11 mouse cellular contexts compared by ENCODE assay signal in genomic region chr1:168426900-168427299, GRCm38 (mm10). TPM values are rescaled to one million over a fixed set of nuclear protein-coding genes. Genes with fewer than 3 reads are reported as not detected.
A peak's percentile ranks its signal among the peaks of the same experiment; 100 is the strongest.
DNase-seq lines count a peak whose midpoint lies in the region; ATAC-seq and TF ChIP-seq lines count a peak whose summit lies in the region.
"Had no signal": no experiment of that assay in that cellular context is flagged by ENCODE, and none has a peak within 500 bp of the region (broad histone marks: within the 10 kb centered on the region; RNA-seq: fewer than 3 reads in every experiment).

No protein-coding gene starts in this region.

- H3K27ac ChIP-seq in kidney, adult 2 months (ENCODE audit: insufficient read depth, low read depth, low read length), result peak overlapping the region; percentile 90
- peak overlapping the region; percentile 63; the same call in 1 of the 2 replicates for H3K27ac ChIP-seq in embryonic facial prominence, embryonic 12.5 days
- H3K27ac ChIP-seq in hindbrain, embryonic 11.5 days (ENCODE audit: low read depth, low read length), result peak overlapping the region; percentile 27; the same call in 1 of the 2 replicates
- peak overlapping the region; percentile 72 for H3K27ac ChIP-seq in midbrain, embryonic 13.5 days

- no peaks in the 10 kb centered on the region for H3K9me3 ChIP-seq in embryonic facial prominence, embryonic 12.5 days
- no peaks in the 10 kb centered on the region for H3K9me3 ChIP-seq in hindbrain, embryonic 11.5 days (ENCODE audit: control insufficient read depth, low read length)
- no peaks in the 10 kb centered on the region for H3K9me3 ChIP-seq in midbrain, embryonic 13.5 days

- WGBS in kidney, adult 2 months, result 48% methylated on average over 9 of the region's 9 CpGs
- WGBS in embryonic facial prominence, embryonic 12.5 days, result 46% methylated on average over 9 of the region's 9 CpGs
- WGBS in hindbrain, embryonic 11.5 days, result 41% methylated on average over 9 of the region's 9 CpGs
- 41% methylated on average over 9 of the region's 9 CpGs for WGBS in midbrain, embryonic 13.5 days

- no peak for ATAC-seq in embryonic facial prominence, embryonic 12.5 days (ENCODE audit: insufficient number of reproducible peaks, insufficient read depth, low FRiP score, low TSS enrichment)
- ATAC-seq in hindbrain, embryonic 11.5 days (ENCODE audit: low FRiP score), result no peak
- ATAC-seq in midbrain, embryonic 13.5 days, result no peak

- peak overlapping the region; percentile 61 for H3K4me3 ChIP-seq in kidney, adult 2 months (ENCODE audit: insufficient read depth, low read depth, low read length)
- H3K4me3 ChIP-seq in embryonic facial prominence, embryonic 12.5 days, result peak overlapping the region; percentile 90
- H3K4me3 ChIP-seq in hindbrain, embryonic 11.5 days (ENCODE audit: low read depth, low read length), result peak overlapping the region; percentile 75
- peak overlapping the region; percentile 94 for H3K4me3 ChIP-seq in midbrain, embryonic 13.5 days (replicated peaks)

- no peaks in the 10 kb centered on the region for H3K27me3 ChIP-seq in kidney, adult 2 months (replicated peaks; ENCODE audit: control insufficient read depth, insufficient read depth, low read length)
- no peaks in the 10 kb centered on the region for H3K27me3 ChIP-seq in embryonic facial prominence, embryonic 12.5 days
- no peaks in the 10 kb centered on the region for H3K27me3 ChIP-seq in hindbrain, embryonic 11.5 days (ENCODE audit: control insufficient read depth, insufficient read depth, low read length)
- no peaks in the 10 kb centered on the region for H3K27me3 ChIP-seq in midbrain, embryonic 13.5 days

- TF ChIP-seq POLR2A in kidney, adult 2 months (IDR thresholded peaks at IDR 0.05; ENCODE audit: low read depth, low read length), result no peak

- DNase-seq in kidney, adult 2 months, result peak; percentile 6
- DNase-seq in kidney, adult 18-20 months, result no peak
- no peak for DNase-seq in hindbrain, embryonic 11.5 days (ENCODE audit: low spot score)
- DNase-seq in T-cell, adult 2 months (ENCODE audit: low spot score), result no peak
- DNase-seq in left cerebral cortex, adult 8-10 months (ENCODE audit: low spot score in 2 of 2), result no peak
- DNase-seq in testis, postnatal 14 days (ENCODE audit: low spot score), result no peak
- DNase-seq: adrenal gland, adult 2 months; kidney, adult 8-10 months; thymus, adult 18-20 months had no signal

- H3K36me3 ChIP-seq in kidney, adult 2 months (ENCODE audit: control insufficient read depth, insufficient read depth, low read length), result no peaks in the 10 kb centered on the region; the same call in 1 of the 2 replicates
- H3K36me3 ChIP-seq in embryonic facial prominence, embryonic 12.5 days, result peaks cover 5% of the 10 kb centered on the region
- no peaks in the 10 kb centered on the region for H3K36me3 ChIP-seq in hindbrain, embryonic 11.5 days (ENCODE audit: control insufficient read depth, insufficient read depth, low read length)
- peaks cover 8% of the 10 kb centered on the region; the same call in 1 of the 2 replicates for H3K36me3 ChIP-seq in midbrain, embryonic 13.5 days

- H3K9ac ChIP-seq in embryonic facial prominence, embryonic 12.5 days, result peak overlapping the region; percentile 55; the same call in 1 of the 2 replicates
- peak overlapping the region; percentile 44; the same call in 1 of the 2 replicates for H3K9ac ChIP-seq in hindbrain, embryonic 11.5 days (ENCODE audit: low read depth, low read length)
- H3K9ac ChIP-seq in midbrain, embryonic 13.5 days (replicated peaks), result peak overlapping the region; percentile 69

- H3K4me1 ChIP-seq in kidney, adult 2 months (ENCODE audit: control insufficient read depth, insufficient read depth, low read length), result peaks cover 5% of the 10 kb centered on the region; the same call in 1 of the 2 replicates
- peaks cover 56% of the 10 kb centered on the region for H3K4me1 ChIP-seq in embryonic facial prominence, embryonic 12.5 days
- peaks cover 10% of the 10 kb centered on the region for H3K4me1 ChIP-seq in hindbrain, embryonic 11.5 days (replicated peaks; ENCODE audit: control insufficient read depth, insufficient read depth, low read length)
- peaks cover 65% of the 10 kb centered on the region for H3K4me1 ChIP-seq in midbrain, embryonic 13.5 days (replicated peaks)

- peak overlapping the region; percentile 54 for H3K4me2 ChIP-seq in embryonic facial prominence, embryonic 12.5 days (replicated peaks)
- peak overlapping the region; percentile 62 for H3K4me2 ChIP-seq in hindbrain, embryonic 11.5 days (replicated peaks; ENCODE audit: low read depth, low read length)
- peak overlapping the region; percentile 65 for H3K4me2 ChIP-seq in midbrain, embryonic 13.5 days (replicated peaks)

- no peak for TF ChIP-seq CTCF in kidney, adult 2 months (conservative IDR thresholded peaks at IDR 0.05; ENCODE audit: insufficient read depth, insufficient read length, low read depth, low read length)

RNA-seq across cellular contexts. Expression of gene Pbx1, which starts 5.2 kb away (rescaled TPM):
- polyA plus RNA-seq in kidney, adult 2 months (2012; rRNA removed), result 46.9 and 49.2 TPM in 2 replicates
- polyA plus RNA-seq in embryonic facial prominence, embryonic 12.5 days (2016; fragmentation: Nextera tagmentation; extraction: Ambion mirVana), result 66.3 and 66.8 TPM in 2 replicates
- polyA plus RNA-seq in hindbrain, embryonic 11.5 days (2014; fragmentation: Nextera tagmentation; extraction: Ambion mirVana), result 49.0 and 59.2 TPM in 2 replicates
- polyA plus RNA-seq in midbrain, embryonic 13.5 days (2015; fragmentation: Nextera tagmentation; extraction: Ambion mirVana), result 84.9 and 91.4 TPM in 2 replicates
- total RNA-seq in left cerebral cortex, adult 8-10 months (2022), result 100 to 1,000 TPM; 136 to 166 (median 145) TPM

Comparison
In these comparisons a context has a peak if more than half of its experiments do, and no peak if none do; other contexts are left out.
1. H3K27ac ChIP-seq: peak in every context shown above with its lines; median percentile 90 in kidney, adult 2 months; 72 in midbrain, embryonic 13.5 days; 63 in embryonic facial prominence, embryonic 12.5 days; 27 in hindbrain, embryonic 11.5 days.